In genomic region chr12:91754606-91755005, GRCm38 (mm10) we compare ENCODE assay signal across 17 mouse cellular contexts. TPM values are rescaled to one million over a fixed set of nuclear protein-coding genes. Genes with fewer than 3 reads are reported as not detected.
DNase-seq lines count a peak whose midpoint lies in the region; ATAC-seq and TF ChIP-seq lines count a peak whose summit lies in the region.
"Had no signal": no experiment of that assay in that cellular context is flagged by ENCODE, and none has a peak within 500 bp of the region (broad histone marks: within the 10 kb centered on the region; RNA-seq: fewer than 3 reads in every experiment).

No protein-coding gene starts in this region.

- H3K4me3 ChIP-seq in hindbrain, embryonic 15.5 days, result no peak overlapping the region
- no peak overlapping the region for H3K4me3 ChIP-seq in hindbrain, embryonic 13.5 days
- no peak overlapping the region for H3K4me3 ChIP-seq in lung, embryonic 14.5 days (ENCODE audit: low read depth, low read length)
- H3K4me3 ChIP-seq: heart, embryonic 10.5 days; left cerebral cortex, adult 2 months; stomach, embryonic 15.5 days had no signal

- no peaks in the 10 kb centered on the region for H3K36me3 ChIP-seq in hindbrain, embryonic 15.5 days
- no peaks in the 10 kb centered on the region for H3K36me3 ChIP-seq in hindbrain, embryonic 13.5 days
- no peaks in the 10 kb centered on the region for H3K36me3 ChIP-seq in lung, embryonic 14.5 days (ENCODE audit: insufficient read depth)
- H3K36me3 ChIP-seq: heart, embryonic 10.5 days; stomach, embryonic 15.5 days had no signal

- no peaks in the 10 kb centered on the region for H3K27me3 ChIP-seq in hindbrain, embryonic 15.5 days
- no peaks in the 10 kb centered on the region for H3K27me3 ChIP-seq in hindbrain, embryonic 13.5 days
- no peaks in the 10 kb centered on the region for H3K27me3 ChIP-seq in lung, embryonic 14.5 days (ENCODE audit: insufficient read depth, low read length)
- H3K27me3 ChIP-seq: stomach, embryonic 15.5 days had no signal

- no peak overlapping the region for H3K27ac ChIP-seq in hindbrain, embryonic 15.5 days (replicated peaks)
- H3K27ac ChIP-seq in hindbrain, embryonic 13.5 days, result no peak overlapping the region
- H3K27ac ChIP-seq in lung, embryonic 14.5 days (ENCODE audit: low read depth), result no peak overlapping the region
- H3K27ac ChIP-seq: heart, embryonic 10.5 days; left cerebral cortex, adult 2 months; stomach, embryonic 15.5 days had no signal

- peaks cover 10% of the 10 kb centered on the region for H3K4me1 ChIP-seq in hindbrain, embryonic 15.5 days (replicated peaks)
- H3K4me1 ChIP-seq in hindbrain, embryonic 13.5 days (replicated peaks), result peaks cover 10% of the 10 kb centered on the region
- H3K4me1 ChIP-seq in lung, embryonic 14.5 days (ENCODE audit: insufficient read depth), result no peaks in the 10 kb centered on the region; the same call in 1 of the 2 replicates
- H3K4me1 ChIP-seq: stomach, embryonic 15.5 days had no signal

- H3K9me3 ChIP-seq in hindbrain, embryonic 15.5 days, result no peaks in the 10 kb centered on the region
- no peaks in the 10 kb centered on the region for H3K9me3 ChIP-seq in hindbrain, embryonic 13.5 days
- no peaks in the 10 kb centered on the region for H3K9me3 ChIP-seq in lung, embryonic 14.5 days (ENCODE audit: low read depth, low read length)
- H3K9me3 ChIP-seq: heart, embryonic 10.5 days; stomach, embryonic 15.5 days had no signal

- ATAC-seq in hindbrain, embryonic 15.5 days (ENCODE audit: low FRiP score, low read depth), result peak; percentile 87
- no peak for ATAC-seq in hindbrain, embryonic 13.5 days (ENCODE audit: low FRiP score)
- ATAC-seq in lung, embryonic 14.5 days (ENCODE audit: insufficient read depth), result no peak

- no peak overlapping the region for H3K9ac ChIP-seq in hindbrain, embryonic 15.5 days
- H3K9ac ChIP-seq in hindbrain, embryonic 13.5 days, result no peak overlapping the region
- no peak overlapping the region for H3K9ac ChIP-seq in lung, embryonic 14.5 days
- H3K9ac ChIP-seq: stomach, embryonic 15.5 days had no signal

- TF ChIP-seq CTCF in lung, embryonic 14.5 days (IDR thresholded peaks at IDR 0.05; ENCODE audit: low read depth), result no peak

- peak; percentile 49 to 68 for DNase-seq in cerebellum, postnatal 10 days
- DNase-seq in cerebellum, postnatal 25 days, result no peak
- DNase-seq in lung, embryonic 14.5 days, result peak; percentile 46
- no peak for DNase-seq in lung, postnatal 4 days
- DNase-seq in kidney, postnatal 25 days, result peak; percentile 64 to 76
- DNase-seq in thymus, postnatal 36 days, result no peak
- DNase-seq: adrenal gland, adult 2 months; cerebellum, adult 8-10 months; heart, postnatal 4 days; liver; lung, postnatal 10 days; thymus, postnatal 14 days had no signal

- H3K4me2 ChIP-seq in hindbrain, embryonic 15.5 days, result no peak overlapping the region
- H3K4me2 ChIP-seq in hindbrain, embryonic 13.5 days, result no peak overlapping the region
- no peak overlapping the region for H3K4me2 ChIP-seq in lung, embryonic 14.5 days
- H3K4me2 ChIP-seq: stomach, embryonic 15.5 days had no signal

- WGBS in hindbrain, embryonic 15.5 days, result 64% methylated on average over 6 of the region's 6 CpGs
- WGBS in hindbrain, embryonic 13.5 days, result 81% methylated on average over 6 of the region's 6 CpGs
- WGBS in lung, embryonic 14.5 days, result 52% methylated on average over 6 of the region's 6 CpGs

RNA-seq across cellular contexts. Expression of gene Ston2, which starts 33.6 kb away (rescaled TPM):
- polyA plus RNA-seq in hindbrain, embryonic 15.5 days (2015; fragmentation: Nextera tagmentation; extraction: Ambion mirVana), result 6.7 and 7.1 TPM in 2 replicates
- 5.3 and 6.3 TPM in 2 replicates for polyA plus RNA-seq in hindbrain, embryonic 13.5 days (2015; fragmentation: Nextera tagmentation; extraction: Ambion mirVana)
- polyA plus RNA-seq in lung, embryonic 14.5 days (2014; fragmentation: Nextera tagmentation; extraction: Ambion mirVana), result 8.7 and 10.6 TPM in 2 replicates

Comparison
In these comparisons a context has a peak if more than half of its experiments do, and no peak if none do; other contexts are left out.
1. DNase-seq: peak in cerebellum, postnatal 10 days (2 of 2), lung, embryonic 14.5 days (single experiment) and kidney, postnatal 25 days (2 of 2); none in cerebellum, postnatal 25 days (0 of 2), lung, postnatal 4 days (0 of 2) and thymus, postnatal 36 days (0 of 2).